Mouse (Mus musculus): ENCODE data around the gene Zbtb44. TPM values are rescaled to one million over a fixed set of nuclear protein-coding genes. Genes with fewer than 3 reads are reported as not detected.

The Zbtb44 gene
- total RNA-seq (2015; ENCODE audit: low replicate concordance), result 49.5 and 62.1 TPM in 2 replicates
- 59.5 and 60.2 TPM in 2 replicates for total RNA-seq (2017; ENCODE audit: low replicate concordance)

GRCm38 (mm10) chr9:31030532-31031413 is at the start of gene Zbtb44:
Gene Zbtb44 (plus strand): TSS chr9:31030644.
- peak; percentile 56 for ATAC-seq (replicated peaks; ENCODE audit: low FRiP score, poor library complexity, severe bottlenecking)

GRCm38 (mm10) chr9:30985782-30986181 is 44.7 kb upstream of the Zbtb44 start:
- ATAC-seq (replicated peaks; ENCODE audit: low FRiP score, poor library complexity, severe bottlenecking), result no peak

- ATAC-seq (replicated peaks; ENCODE audit: low FRiP score, poor library complexity, severe bottlenecking), result no peak
Measured at GRCm38 (mm10) chr9:30993106-30993505, 37.3 kb upstream of the Zbtb44 start.

- ATAC-seq (replicated peaks; ENCODE audit: low FRiP score, poor library complexity, severe bottlenecking), result no peak
Measured at GRCm38 (mm10) chr9:30996590-30997562, 33.6 kb upstream of the Zbtb44 start.

- no peak for ATAC-seq (replicated peaks; ENCODE audit: low FRiP score, poor library complexity, severe bottlenecking)
Measured at GRCm38 (mm10) chr9:31000641-31001040, 29.8 kb upstream of the Zbtb44 start.

- no peak for ATAC-seq (replicated peaks; ENCODE audit: low FRiP score, poor library complexity, severe bottlenecking)
Measured at GRCm38 (mm10) chr9:31002528-31002927, 27.9 kb upstream of the Zbtb44 start.

- ATAC-seq (replicated peaks; ENCODE audit: low FRiP score, poor library complexity, severe bottlenecking), result no peak
Measured at GRCm38 (mm10) chr9:31009334-31009733, 21.1 kb upstream of the Zbtb44 start.

GRCm38 (mm10) chr9:31010040-31010439 is 20.4 kb upstream of the Zbtb44 start:
- no peak for ATAC-seq (replicated peaks; ENCODE audit: low FRiP score, poor library complexity, severe bottlenecking)

- no peak for ATAC-seq (replicated peaks; ENCODE audit: low FRiP score, poor library complexity, severe bottlenecking)
Measured at GRCm38 (mm10) chr9:31010749-31011148, 19.7 kb upstream of the Zbtb44 start.

GRCm38 (mm10) chr9:31011533-31011932 is 18.9 kb upstream of the Zbtb44 start:
- ATAC-seq (replicated peaks; ENCODE audit: low FRiP score, poor library complexity, severe bottlenecking), result no peak

GRCm38 (mm10) chr9:31012674-31013073 is 17.8 kb upstream of the Zbtb44 start:
- ATAC-seq (replicated peaks; ENCODE audit: low FRiP score, poor library complexity, severe bottlenecking), result no peak

- no peak for ATAC-seq (replicated peaks; ENCODE audit: low FRiP score, poor library complexity, severe bottlenecking)
Measured at GRCm38 (mm10) chr9:31013415-31013814, 17.0 kb upstream of the Zbtb44 start.

GRCm38 (mm10) chr9:31017616-31018015 is 12.8 kb upstream of the Zbtb44 start:
- no peak for ATAC-seq (replicated peaks; ENCODE audit: low FRiP score, poor library complexity, severe bottlenecking)

- no peak for ATAC-seq (replicated peaks; ENCODE audit: low FRiP score, poor library complexity, severe bottlenecking)
Measured at GRCm38 (mm10) chr9:31018158-31018557, 12.3 kb upstream of the Zbtb44 start.

GRCm38 (mm10) chr9:31018705-31019104 is 11.7 kb upstream of the Zbtb44 start:
- no peak for ATAC-seq (replicated peaks; ENCODE audit: low FRiP score, poor library complexity, severe bottlenecking)

- ATAC-seq (replicated peaks; ENCODE audit: low FRiP score, poor library complexity, severe bottlenecking), result no peak
Measured at GRCm38 (mm10) chr9:31028251-31028650, 2.2 kb upstream of the Zbtb44 start.

- peak; percentile 94 for ATAC-seq (replicated peaks; ENCODE audit: low FRiP score, poor library complexity, severe bottlenecking)
Measured at GRCm38 (mm10) chr9:31029751-31030511, 513 bp upstream of the Zbtb44 start.

- ATAC-seq (replicated peaks; ENCODE audit: low FRiP score, poor library complexity, severe bottlenecking), result no peak
Measured at GRCm38 (mm10) chr9:31031414-31031843, 985 bp downstream of the Zbtb44 start.

- no peak for ATAC-seq (replicated peaks; ENCODE audit: low FRiP score, poor library complexity, severe bottlenecking)
Measured at GRCm38 (mm10) chr9:31032546-31032945, 2.1 kb downstream of the Zbtb44 start.

GRCm38 (mm10) chr9:31050208-31050607 is 19.8 kb downstream of the Zbtb44 start:
- no peak for ATAC-seq (replicated peaks; ENCODE audit: low FRiP score, poor library complexity, severe bottlenecking)
